Mouse (Mus musculus): ENCODE measurements around the gene Isx. TPM values are rescaled to one million over a fixed set of nuclear protein-coding genes. Genes with fewer than 3 reads are reported as not detected.

Gene Isx
- not detected for polyA plus RNA-seq (2017; shearing (Covaris generic))

DNA sequence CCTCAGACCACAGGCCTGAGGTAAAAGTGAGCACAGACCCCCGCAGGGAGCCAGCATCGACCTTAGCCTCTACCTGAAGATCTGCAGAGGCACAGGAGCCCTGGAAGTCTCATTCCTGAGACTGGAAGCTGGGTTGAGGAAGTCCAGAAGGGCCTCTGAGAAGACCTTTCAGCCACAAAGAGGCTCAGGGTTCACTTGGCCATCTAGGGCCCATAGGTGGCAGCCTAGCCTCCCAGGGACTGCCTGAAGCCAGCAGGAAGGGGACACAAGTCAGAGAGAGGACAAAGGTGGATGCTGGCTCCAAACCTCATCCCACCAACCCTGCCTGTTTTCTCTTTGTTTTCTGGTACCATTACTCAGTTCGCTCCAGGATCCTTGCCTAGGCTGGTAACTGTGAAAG, at the start of gene Isx:
Gene Isx, plus strand, starts transcription at position 234 of the 400 bp plus-strand sequence.

Other genes with a start within 250 kb of the Isx start
- gene Hmgxb4, start 120.2 kb downstream of the Isx start, polyA plus RNA-seq (2017; shearing (Covaris generic)): 21.4 TPM
- gene Tom1, start 160.5 kb downstream of the Isx start, polyA plus RNA-seq (2017; shearing (Covaris generic)): 19.0 TPM
- gene Hmox1, start 220.4 kb downstream of the Isx start, polyA plus RNA-seq (2017; shearing (Covaris generic)): 6.9 TPM
- 55.2 TPM for gene Mcm5, start 236.4 kb downstream of the Isx start, polyA plus RNA-seq (2017; shearing (Covaris generic))